Mouse (Mus musculus): ENCODE results near the gene Snapc2.

DNA sequence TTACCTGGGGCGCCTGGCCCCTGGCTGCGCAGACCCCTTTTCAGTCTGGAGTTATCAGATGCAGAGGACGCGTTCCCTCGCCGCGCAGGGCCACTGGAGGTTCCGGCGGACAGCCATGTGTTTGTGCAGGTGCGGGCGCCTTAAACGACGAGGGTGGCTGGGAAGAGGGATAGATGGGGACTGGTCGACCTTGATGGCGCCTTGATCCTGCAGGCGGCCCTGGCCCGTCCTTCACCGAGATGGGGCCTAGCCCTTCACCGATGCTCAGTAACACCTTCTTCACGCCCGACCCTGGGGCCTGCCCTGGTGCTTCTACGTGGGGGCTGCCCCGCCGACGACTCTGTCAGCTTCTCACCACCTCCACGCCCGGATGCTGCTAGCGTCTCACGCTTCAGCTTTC is 3.7 kb upstream of the Snapc2 start:
- no peak for TF ChIP-seq CTCF (IDR thresholded peaks at IDR 0.05; ENCODE audit: low read depth)
- 0 out of 2 replicates have a peak, but pooled peaks have one; percentile 38 for TF ChIP-seq EP300 (IDR thresholded peaks at IDR 0.05; ENCODE audit: low read depth)
